Mouse (Mus musculus): ENCODE measurements around the gene Vps36. TPM values are rescaled to one million over a fixed set of nuclear protein-coding genes. Genes with fewer than 3 reads are reported as not detected.

Gene Vps36
- polyA plus RNA-seq, 1 experiment from 2014 or later = 41.4 TPM

- 67% methylated on average over 1 of the region's 1 CpGs for WGBS
- Histone ChIP-seq H3K4me1 (peaks cover 6% of the 10 kb centered on the region; the same call in 1 of the 2 replicates), H3K9ac (replicated peaks) (no peak overlapping the region), H3K27ac (replicated peaks) (no peak overlapping the region), H3K4me2 (replicated peaks) (no peak overlapping the region), H3K4me3 (no peak overlapping the region), H3K27me3 (no peaks in the 10 kb centered on the region), H3K9me3 (no peaks in the 10 kb centered on the region), H3K36me3 (no peaks in the 10 kb centered on the region)
- no peak for ATAC-seq (replicated peaks)
Observed at GRCm38 (mm10) chr8:22265194-22265593, 72.6 kb downstream of the Vps36 start.

GRCm38 (mm10) chr8:22266809-22267208, 74.2 kb downstream of the Vps36 start:
- Histone ChIP-seq H3K9ac (replicated peaks) (no peak overlapping the region), H3K36me3 (no peaks in the 10 kb centered on the region), H3K4me3 (no peak overlapping the region), H3K4me1 (peaks cover 6% of the 10 kb centered on the region; the same call in 1 of the 2 replicates), H3K4me2 (replicated peaks) (no peak overlapping the region), H3K9me3 (no peaks in the 10 kb centered on the region), H3K27me3 (no peaks in the 10 kb centered on the region), H3K27ac (replicated peaks) (no peak overlapping the region)
- no peak for ATAC-seq (replicated peaks)
- 95% methylated on average over 3 of the region's 3 CpGs for WGBS

Other genes with a start within 250 kb of the Vps36 start
- not detected in 2 replicates for gene Defb13, start 246.0 kb upstream of the Vps36 start, polyA plus RNA-seq (2015; fragmentation: Nextera tagmentation; extraction: Ambion mirVana)
- gene Fam90a1a, start 234.1 kb upstream of the Vps36 start, polyA plus RNA-seq (2015; fragmentation: Nextera tagmentation; extraction: Ambion mirVana) = not detected in 2 replicates
- gene Ccdc70, start 223.0 kb upstream of the Vps36 start, polyA plus RNA-seq (2015; fragmentation: Nextera tagmentation; extraction: Ambion mirVana) = not detected in 2 replicates
- gene Atp7b, start 132.5 kb upstream of the Vps36 start, polyA plus RNA-seq (2015; fragmentation: Nextera tagmentation; extraction: Ambion mirVana) = 1.3 and 1.7 TPM in 2 replicates
- gene Alg11, start 132.1 kb upstream of the Vps36 start, polyA plus RNA-seq (2015; fragmentation: Nextera tagmentation; extraction: Ambion mirVana) = 29.9 and 31.2 TPM in 2 replicates
- gene Nek5, start 67.8 kb upstream of the Vps36 start, polyA plus RNA-seq (2015; fragmentation: Nextera tagmentation; extraction: Ambion mirVana) = 0.52 and 1.1 TPM in 2 replicates
- 7.3 and 7.6 TPM in 2 replicates for gene Nek3, start 26.4 kb upstream of the Vps36 start, polyA plus RNA-seq (2015; fragmentation: Nextera tagmentation; extraction: Ambion mirVana)
- 28.4 and 28.7 TPM in 2 replicates for gene Ckap2, start 7.0 kb upstream of the Vps36 start, polyA plus RNA-seq (2015; fragmentation: Nextera tagmentation; extraction: Ambion mirVana)
- 6.2 and 7.5 TPM in 2 replicates for gene Thsd1, start 34.5 kb downstream of the Vps36 start, polyA plus RNA-seq (2015; fragmentation: Nextera tagmentation; extraction: Ambion mirVana)
- not detected in 2 replicates for gene Tpte, start 90.6 kb downstream of the Vps36 start, polyA plus RNA-seq (2015; fragmentation: Nextera tagmentation; extraction: Ambion mirVana)
- 8.9 and 9.1 TPM in 2 replicates for gene Slc25a15, start 205.8 kb downstream of the Vps36 start, polyA plus RNA-seq (2015; fragmentation: Nextera tagmentation; extraction: Ambion mirVana)
- gene Mrps31, start 218.6 kb downstream of the Vps36 start, polyA plus RNA-seq (2015; fragmentation: Nextera tagmentation; extraction: Ambion mirVana) = 32.8 and 33.9 TPM in 2 replicates